Mouse (Mus musculus) neural tube, embryonic 10.5 days (tissue): ENCODE data around the gene Trim28.
A peak's percentile ranks its signal among the peaks of the same experiment; 100 is the strongest.

ENCODE experiments used
- DNase-seq: peaks from one replicate; pipeline ENCODE4 v3.0.0-alpha.2; 2017; ENCODE audit warnings: low spot score; ENCODE audit errors: extremely low spot score

Gene Trim28

DNA sequence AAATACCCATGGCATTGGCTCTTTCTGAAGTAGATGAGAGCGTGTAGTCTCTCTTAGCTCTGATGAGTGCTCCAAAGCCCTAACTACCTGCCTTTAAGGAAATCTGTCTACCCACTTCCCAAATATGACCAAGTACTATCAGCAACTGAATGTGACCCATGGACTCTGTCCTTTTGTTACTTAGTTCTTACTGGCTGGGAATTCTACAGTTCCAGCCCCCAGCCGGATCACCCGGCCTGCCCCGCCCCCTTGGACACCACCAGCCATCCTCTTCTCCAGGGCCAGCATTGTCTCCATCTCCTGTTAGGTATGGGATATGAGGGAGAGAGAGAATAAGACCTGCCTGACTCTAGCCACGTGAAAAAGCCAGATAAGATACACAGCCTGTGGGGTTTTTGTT, 861 bp upstream of the Trim28 start, which contains the start of gene Slc27a5:
Slc27a5 (minus strand) TSS at position 140 of the 400 bp plus-strand sequence.
- no peak for DNase-seq

DNA sequence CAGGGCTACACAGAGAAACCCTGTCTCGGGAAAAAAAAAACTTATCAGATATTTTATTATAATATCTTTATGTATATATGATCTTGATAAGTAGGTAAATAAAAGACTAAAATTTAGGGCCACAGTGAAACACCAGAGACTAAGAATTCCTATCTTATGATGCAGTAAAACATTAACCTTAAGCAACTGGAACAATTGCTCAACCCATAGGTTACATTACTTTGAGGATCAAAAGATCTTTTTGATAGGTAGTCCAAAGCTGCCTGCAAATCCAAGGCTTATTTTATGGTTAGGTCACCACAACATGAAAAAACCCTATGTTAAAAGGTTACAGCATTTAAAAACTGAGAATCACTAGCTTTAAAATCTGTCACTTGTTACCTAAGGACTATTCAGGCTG, 2.7 kb downstream of the Trim28 start:
- DNase-seq = no peak

DNA sequence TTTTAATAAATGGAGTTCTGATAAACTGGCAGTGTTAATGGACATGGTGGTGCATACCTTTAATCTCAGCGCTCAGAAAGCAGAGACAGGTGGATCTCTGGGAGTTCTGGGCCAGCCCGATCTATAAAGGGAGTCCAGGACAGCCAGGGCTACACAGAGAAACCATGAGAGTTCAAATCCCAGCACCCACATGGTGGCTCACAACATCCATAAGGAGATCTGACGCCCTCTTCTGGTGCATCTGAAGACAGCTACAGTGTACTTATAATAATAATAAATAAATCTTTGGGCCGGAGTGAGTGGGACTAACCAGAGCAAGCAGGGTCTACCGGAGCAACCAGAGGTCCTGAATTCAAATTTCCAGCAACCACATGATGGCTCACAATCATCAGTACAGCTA, 4.5 kb downstream of the Trim28 start:
- DNase-seq = no peak

DNA sequence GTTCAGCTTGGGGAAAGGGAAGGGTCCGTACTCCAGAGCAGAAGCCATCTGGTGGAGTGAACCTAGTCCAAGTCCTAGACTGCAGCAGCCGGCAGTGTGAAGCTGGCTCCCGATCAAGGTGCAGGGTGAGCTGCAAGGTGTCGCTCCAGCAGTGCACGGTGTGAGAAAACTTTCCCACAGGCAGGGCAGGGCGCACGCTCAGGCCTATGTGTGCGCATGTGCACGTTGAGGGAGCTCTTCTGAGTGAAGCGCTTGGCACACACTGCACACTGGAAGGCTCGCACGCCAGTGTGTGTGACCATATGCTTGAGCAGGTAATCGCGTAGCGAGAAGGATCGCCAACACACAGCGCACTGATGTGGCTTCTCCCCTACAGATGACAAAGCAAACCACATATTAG, 7.1 kb downstream of the Trim28 start:
- no peak for DNase-seq

DNA sequence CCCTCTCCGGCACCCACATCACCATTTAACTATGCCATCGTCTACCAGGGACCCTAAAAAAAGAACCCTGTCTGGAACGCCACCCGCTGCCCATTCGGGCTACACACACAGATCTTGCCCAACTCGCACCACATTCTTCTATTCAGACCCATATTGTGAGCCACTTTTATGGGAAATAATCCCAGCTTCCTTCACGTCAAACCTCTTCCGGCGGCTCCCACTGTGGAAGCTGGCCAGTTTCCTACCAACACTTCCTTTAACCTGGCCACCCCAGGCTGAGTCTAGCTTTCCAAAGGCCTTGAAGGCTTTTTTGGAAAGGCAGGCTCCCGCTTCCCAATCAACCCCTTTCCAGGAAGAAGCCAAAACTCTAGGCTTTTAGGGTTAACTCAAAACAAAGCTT, 7.6 kb downstream of the Trim28 start:
- DNase-seq = no peak

DNA sequence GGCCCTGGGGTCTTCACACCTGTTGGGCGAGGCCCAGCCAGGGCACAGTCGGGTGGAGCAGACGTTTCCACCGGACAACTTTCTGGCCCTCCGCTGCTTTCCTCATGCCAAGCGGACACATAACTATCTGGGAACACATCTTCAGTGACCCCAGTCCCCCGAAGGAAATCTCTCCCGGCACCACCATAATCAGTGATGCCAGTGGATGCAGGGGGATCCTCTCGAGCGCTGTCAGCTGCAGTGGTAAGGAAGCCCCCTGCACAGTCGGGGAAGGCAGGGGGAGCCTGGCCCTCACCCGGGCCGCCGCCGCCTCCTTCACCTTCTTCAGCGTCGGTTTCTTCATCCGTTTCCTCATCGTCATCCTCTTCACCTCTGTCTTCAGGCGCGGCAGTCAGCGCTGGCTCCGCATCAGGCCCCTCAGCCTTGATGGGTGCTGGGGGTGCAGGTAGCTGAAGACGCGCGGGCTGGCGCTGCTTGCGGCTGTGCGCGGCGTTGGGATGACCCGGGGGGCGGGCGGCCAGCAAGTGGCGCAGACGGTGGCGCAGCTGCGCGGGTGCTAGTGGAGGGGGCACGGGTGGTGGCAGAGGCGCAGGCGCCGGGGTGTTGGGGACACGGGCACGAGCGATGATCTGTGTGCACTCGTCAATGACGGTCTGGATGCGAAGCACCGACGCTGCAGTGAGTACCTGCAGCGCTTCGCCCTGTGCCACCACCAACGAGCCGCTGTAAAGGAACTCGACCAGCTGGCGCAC, 8.6 kb downstream of the Trim28 start:
- DNase-seq = no peak

DNA sequence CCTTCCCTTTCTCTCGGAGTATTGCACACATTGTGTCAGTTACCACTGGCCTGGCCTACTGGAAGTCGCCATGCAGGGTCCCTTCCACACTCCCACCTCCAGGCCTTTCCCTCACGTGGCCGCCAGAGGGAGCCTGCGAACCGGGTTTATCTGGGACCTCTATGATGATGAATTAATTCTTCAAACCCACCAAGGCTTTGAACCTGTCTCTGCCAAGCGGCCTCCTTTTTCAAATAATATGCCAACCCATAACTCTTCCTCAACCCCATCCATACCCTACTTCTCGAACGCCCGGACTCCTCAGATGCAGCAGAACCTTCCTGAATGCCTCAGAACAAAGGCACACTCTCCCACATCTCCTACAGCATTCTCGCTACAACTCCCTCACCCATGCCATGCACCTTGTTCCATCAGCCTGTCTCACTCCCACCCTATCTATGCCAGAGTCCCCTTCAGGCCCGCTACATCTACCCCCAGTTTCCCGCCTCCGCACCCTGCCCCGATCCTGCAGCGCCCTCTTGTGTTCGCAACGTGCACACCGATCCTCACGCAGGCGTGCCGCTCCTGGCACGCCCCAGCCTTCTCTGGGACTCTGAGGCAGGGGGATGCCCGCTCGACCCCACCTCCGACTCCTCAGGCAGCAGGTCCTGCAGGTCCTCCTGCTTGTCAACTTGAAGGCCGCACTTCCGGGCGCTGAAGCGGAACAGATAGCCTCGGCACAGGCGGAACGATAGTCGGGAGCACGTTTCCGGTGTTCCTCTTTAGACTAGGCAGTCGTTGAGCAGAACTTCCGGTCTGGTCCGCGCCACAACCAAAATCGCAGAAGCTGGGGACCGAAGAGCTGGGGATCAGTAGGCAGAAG, 10.5 kb downstream of the Trim28 start:
- peak; percentile 99 for DNase-seq

DNA sequence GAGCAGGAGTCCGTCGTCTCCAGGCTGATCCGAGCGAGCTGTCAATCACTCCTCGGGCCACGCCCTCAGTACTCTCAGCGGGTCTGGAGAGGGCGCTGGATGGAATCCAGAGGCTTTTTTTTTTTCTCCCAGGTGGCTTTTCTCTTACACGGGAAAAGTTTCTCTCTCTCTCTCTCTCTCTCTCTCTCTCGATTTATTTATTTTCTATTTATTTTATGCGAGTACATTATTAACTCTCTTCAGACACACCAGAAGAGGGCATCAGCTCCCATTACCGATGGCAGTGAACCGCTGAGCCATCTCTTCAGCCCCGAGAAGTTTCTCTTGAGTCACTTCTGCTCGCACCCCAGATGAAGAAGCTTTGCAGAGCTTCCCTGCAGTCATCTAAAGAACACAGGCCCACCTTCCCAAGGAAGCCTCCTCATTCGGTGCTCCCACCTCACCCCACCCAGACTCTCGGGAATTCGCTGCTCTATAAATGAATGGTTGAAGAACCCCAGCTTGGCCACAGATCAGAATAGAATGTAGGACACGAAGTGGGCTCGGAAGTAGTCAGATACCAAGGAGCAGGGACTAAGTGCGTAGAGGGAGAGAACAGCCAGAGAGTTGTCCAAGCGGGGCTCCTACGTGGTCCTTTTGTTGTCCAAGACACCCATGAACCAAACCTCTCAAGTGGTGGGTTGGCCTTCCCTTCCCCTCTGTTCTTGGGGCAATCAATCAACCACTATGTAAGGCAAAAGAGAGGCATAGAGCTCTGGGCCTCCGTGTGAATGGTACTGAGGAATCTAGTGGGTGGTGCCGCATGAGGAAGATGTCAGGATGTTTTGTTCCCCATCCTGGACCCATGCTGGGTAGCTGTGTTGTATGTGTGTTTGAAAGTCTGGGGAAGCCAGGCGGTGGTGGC, 11.3 kb downstream of the Trim28 start, which contains the start of gene Zbtb45:
Zbtb45 (minus strand) TSS at position 30 of the 904 bp plus-strand sequence.
- peak; percentile 53 for DNase-seq

DNA sequence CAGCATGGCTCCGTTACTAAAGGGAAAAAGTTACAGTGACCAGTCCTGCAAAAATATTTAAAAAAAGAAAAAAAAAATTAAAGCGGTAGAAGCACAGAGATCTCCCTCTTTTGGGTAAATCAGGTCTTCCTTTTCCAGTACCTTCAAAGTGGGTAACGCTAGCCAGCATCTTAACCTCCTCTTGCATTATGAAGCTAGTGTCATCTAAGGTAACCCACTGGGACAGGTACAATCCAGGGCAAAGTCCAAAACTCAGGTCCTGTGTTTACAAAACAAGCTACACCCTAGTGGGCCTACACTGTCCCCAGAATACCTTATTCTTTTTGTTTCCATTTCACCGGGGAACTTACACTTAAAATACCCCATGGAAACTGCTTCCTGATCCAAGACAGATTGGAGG, 14.8 kb downstream of the Trim28 start:
- DNase-seq = no peak

DNA sequence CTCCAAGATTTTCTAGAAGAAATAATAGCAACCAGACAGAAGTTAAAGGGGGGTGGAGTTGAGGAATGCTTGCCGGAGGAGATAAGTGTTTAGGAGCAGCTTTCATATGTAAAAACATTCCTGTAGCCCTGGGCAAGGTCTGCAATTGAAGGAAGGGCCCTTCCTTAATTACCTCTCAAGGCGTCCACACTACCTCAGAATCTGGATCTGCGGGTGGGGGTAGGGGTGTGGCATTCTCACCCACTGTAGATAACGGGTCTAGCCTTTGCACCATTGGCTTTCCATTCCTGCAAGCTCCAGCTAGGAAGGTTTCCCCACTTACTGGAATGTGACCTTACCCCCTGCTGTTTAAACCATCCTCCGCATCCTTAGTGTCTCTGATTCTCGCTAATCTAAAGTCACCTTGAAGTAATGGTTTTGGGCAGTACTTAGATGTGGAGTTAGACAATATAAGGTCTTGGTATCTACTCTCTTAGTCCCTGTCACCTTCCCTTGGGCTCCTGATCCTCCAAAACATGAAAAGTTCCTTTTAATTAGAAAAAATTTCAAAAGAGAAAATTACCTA, 15.4 kb downstream of the Trim28 start:
- DNase-seq = no peak

DNA sequence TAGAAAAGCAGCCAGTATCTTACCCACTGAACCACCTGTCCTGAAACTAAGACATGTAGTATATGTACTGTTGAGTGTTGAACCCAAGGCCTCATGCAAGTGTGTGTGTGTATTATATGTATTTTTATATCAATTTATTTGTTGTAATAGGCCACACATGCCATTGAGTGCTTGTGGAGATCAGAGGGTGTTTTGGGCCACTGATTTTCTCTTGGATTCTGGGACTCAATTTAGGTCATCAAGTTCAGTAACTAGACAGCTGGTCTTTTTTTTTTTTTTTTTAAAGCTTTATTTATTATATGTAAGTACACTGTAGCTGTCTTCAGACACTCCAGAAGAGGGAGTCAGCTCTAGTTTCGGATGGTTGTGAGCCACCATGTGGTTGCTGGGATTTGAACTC, 16.3 kb downstream of the Trim28 start:
- DNase-seq = no peak

DNA sequence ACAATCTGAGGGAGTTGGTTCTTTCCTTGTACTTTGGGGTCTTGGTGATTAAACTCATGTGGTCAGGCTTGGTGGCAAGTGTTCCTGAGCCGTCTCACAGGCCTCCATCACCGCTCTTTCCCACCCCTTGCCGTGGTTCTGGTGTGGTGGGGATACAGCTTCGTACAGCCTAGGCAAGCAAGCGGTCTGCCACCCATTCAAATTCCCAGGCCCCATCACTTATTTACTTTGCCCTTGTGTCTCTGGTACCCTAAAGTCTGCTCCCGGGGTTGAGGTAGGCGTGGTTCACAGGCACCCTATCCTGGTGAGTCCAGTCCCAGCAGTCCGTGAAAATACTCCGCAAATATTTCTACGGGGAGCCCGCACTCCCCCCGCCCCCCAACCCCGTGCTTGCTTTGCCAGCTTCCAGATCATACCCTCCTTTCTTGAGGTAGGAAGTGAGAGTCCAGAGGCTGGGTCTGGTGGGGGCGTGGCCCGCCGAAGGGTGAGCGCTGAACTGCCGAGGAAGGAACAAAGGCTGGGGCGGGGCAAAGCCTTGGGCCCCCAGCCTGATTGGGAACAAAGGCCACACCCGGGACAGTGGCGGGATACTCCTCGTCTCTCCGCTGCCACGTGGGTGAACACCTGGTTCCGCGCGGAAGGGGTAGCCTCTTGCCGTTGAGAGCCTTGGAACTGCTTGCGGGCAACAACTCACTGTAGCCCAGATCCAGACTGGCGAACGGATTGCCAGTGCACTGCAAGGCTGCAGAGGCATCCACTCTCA, 24.0 kb downstream of the Trim28 start:
- peak; percentile 90 for DNase-seq

DNA sequence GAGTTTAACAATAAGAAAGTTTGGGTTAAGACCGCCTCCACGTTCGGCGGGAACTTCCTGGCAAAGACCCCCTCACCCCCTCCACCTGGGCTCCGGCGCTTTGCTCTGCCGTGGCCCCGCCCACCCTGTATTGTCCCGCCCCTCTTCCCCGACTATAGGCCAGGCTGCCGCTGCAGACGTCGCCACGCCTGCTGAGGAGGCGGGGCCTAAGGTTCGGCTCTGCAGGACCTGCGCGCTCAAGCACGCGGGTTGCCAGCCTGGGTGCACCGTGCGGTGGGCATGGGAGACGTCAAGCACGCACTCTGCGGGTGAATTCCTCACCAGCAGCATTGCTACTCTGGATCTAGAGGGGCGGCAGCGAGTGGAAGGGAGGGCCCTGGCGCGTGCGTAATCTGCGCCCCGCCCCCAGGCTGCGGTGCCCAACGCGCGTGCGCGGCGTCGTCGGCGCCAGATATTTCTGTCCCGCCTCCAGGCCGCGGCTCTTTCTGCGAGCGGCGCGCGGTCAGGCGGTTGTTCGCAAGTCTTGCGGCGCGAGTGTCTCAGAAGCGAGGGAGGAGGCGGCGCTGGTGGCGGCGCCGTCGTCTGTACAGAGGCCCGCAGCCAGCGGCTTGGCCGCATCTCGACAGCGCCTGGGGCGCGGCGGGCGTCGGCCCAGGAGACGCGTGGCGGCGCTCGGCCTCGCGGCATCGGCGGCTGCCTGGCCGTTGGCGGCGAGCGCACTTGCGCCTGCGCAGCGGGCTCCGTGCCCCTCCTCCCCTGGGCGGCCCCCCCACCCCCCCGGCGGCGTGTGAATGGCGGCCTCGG, 25.2 kb downstream of the Trim28 start:
- peak; percentile 97 for DNase-seq

DNA sequence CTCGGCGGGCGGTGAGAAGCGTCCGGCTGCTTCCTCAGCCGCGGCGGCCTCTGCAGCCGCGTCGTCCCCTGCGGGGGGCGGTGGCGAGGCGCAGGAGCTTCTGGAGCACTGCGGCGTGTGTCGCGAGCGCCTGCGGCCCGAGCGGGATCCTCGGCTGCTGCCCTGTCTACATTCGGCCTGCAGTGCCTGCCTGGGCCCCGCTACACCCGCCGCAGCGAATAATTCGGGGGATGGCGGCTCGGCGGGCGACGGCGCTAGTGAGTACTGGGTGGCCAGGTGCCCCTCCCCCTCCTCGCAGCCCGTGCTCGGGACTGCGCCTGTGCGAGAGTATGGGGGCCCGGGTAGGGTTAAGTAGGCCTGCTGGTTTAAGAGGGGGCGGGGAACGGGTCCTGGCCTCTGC, 25.9 kb downstream of the Trim28 start:
- DNase-seq = peak; percentile 82

DNA sequence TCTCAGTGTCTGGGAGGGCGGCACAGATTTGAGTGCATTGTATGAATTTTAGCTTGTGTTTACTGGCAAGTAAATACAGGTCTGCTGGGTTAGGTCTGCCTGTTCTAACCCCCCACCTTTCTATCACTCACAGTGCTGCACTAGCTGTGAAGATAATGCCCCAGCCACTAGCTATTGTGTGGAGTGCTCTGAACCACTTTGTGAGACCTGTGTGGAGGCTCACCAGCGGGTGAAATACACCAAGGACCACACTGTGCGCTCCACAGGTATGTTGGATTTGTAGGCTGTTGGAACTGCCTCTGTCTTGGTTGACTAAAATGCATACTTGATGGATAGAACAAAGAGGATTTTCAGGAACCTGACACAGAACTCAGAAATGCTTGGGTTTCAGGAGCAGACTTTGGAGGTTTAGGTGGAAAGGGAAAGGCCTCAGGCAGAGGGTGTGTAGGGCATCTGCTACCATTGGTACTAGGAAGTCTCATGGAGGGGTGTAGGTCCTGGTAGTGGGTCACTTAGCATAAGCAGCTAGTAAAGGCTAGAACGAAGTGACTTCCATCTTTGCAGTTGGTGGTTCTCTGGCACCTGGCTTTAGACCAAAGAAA, 26.7 kb downstream of the Trim28 start:
- DNase-seq = no peak

DNA sequence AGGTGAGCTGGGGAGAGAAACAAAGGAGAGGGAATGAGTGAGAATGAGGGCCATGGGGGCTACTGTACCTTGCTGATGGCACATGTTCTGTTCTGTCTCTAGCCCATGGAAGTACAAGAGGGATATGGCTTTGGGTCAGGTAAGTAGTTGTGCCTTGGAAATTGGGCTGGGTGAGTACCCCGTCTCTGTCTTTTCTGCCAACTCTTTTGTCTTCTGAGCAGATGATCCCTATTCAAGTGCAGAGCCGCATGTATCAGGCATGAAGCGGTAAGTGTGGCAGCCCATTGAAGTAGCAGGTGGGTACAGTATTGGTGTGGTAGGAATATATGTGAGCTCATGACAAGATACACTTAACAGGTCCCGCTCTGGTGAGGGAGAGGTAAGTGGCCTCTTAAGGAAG, 30.1 kb downstream of the Trim28 start:
- no peak for DNase-seq

DNA sequence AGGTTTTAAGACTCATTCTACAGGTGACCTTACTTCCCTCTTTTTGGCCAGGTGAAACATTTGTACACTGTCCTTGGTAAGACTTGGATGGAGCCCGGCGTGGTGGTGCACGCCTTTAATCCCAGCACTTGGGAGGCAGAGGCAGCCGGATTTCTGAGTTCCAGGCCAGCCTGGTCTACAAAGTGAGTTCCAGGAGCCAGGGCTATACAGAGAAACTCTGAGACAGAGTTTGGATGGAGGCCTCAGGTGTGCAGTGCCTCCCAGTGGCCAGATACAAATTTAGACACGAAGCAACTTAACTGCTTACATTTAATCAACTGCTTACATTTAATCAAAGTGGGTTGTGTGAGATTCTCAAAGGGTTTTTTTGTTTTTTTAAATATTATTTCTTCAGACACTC, 32.2 kb downstream of the Trim28 start:
- no peak for DNase-seq

DNA sequence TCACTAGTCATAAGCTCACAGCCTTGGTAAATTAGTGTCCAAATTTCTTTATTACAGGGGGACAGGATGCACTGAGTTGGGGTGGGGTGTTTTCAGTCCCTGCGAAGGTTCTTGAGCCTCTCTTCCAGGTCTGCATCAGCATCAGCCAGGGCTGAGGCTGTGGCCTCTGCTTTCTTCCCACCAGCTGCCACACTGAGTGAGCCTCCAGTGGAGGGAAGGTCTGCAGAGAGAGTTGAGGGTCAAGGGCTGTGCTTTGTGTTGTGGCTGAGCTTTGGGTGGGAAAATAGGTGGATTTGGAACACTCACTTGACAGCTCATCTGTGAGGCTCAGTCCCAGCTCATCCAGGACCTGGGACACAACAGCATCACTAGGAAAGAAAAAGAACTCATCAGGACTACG, 33.1 kb downstream of the Trim28 start:
- no peak for DNase-seq

DNA sequence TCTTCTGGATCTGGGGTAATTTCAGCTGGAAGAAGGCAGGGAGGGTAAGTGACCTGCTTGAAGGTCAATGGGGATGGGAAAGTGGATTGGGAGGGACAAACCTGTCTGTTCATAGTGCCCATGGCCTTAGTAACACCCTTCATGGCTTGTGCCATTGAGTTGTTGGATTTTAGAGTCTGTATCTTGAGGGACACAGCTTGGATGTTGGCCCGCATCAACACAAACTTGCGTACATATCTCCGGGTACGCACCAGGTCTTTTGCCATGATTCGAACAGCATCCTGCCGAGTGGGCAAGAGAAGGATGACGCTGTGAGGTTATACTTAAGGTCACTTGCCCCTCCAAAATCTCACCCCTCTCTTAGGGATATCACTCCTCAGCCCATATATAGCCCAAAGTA, 33.6 kb downstream of the Trim28 start:
- no peak for DNase-seq
